Mouse (Mus musculus): Measurements from ENCODE around the gene Strn3.

- TF ChIP-seq CTCF (IDR thresholded peaks at IDR 0.05; ENCODE audit: borderline replicate concordance, control insufficient read depth, extremely low read depth, insufficient read depth, low read length, poor library complexity), result no peak
- no peak for TF ChIP-seq POLR2A (IDR thresholded peaks at IDR 0.05; ENCODE audit: control insufficient read depth, extremely low read depth, insufficient read depth, low read length, poor library complexity)
Observed at GRCm38 (mm10) chr12:51620572-51620971, 71.1 kb downstream of the Strn3 start.

Data from thymus, adult 2 months (tissue).